Mouse (Mus musculus): ENCODE results near the gene Plac8. TPM values are rescaled to one million over a fixed set of nuclear protein-coding genes. Genes with fewer than 3 reads are reported as not detected.

Plac8 gene
- polyA plus RNA-seq, 1 experiment = 87.4 TPM

- Histone ChIP-seq H3K4me3 (replicated peaks; ENCODE audit: extremely low read depth, low read depth, low read length) (no peak overlapping the region), H3K4me1 (ENCODE audit: control insufficient read depth, insufficient read depth, low read length) (peaks cover 2% of the 10 kb centered on the region; the same call in 1 of the 2 replicates)
- 81% methylated on average over 3 of the region's 3 CpGs for WGBS
- no peak for DNase-seq
- TF ChIP-seq POLR2A (IDR thresholded peaks at IDR 0.05; ENCODE audit: borderline replicate concordance, extremely low read depth, low read depth, low read length) = no peak
- TF ChIP-seq CTCF (IDR thresholded peaks at IDR 0.05; ENCODE audit: insufficient read depth, low read length) = no peak
Observed at GRCm38 (mm10) chr5:100568802-100569201, 3.2 kb downstream of the Plac8 start.

GRCm38 (mm10) chr5:100568177-100568576 lies 3.9 kb downstream of the Plac8 start:
- TF ChIP-seq POLR2A (IDR thresholded peaks at IDR 0.05; ENCODE audit: borderline replicate concordance, extremely low read depth, low read depth, low read length) = no peak
- no peak for TF ChIP-seq CTCF (IDR thresholded peaks at IDR 0.05; ENCODE audit: insufficient read depth, low read length)
- WGBS = 32% methylated on average over 8 of the region's 8 CpGs
- Histone ChIP-seq H3K4me1 (ENCODE audit: control insufficient read depth, insufficient read depth, low read length) (peaks cover 2% of the 10 kb centered on the region; the same call in 1 of the 2 replicates), H3K4me3 (replicated peaks; ENCODE audit: extremely low read depth, low read depth, low read length) (no peak overlapping the region)
- no peak for DNase-seq

GRCm38 (mm10) chr5:100567258-100568032 lies 4.6 kb downstream of the Plac8 start:
- no peak for DNase-seq
- H3K4me1 ChIP-seq (ENCODE audit: control insufficient read depth, insufficient read depth, low read length) = peaks cover 2% of the 10 kb centered on the region; the same call in 1 of the 2 replicates
- TF ChIP-seq POLR2A (IDR thresholded peaks at IDR 0.05; ENCODE audit: borderline replicate concordance, extremely low read depth, low read depth, low read length) = no peak
- TF ChIP-seq CTCF (IDR thresholded peaks at IDR 0.05; ENCODE audit: insufficient read depth, low read length) = no peak
- WGBS = 25% methylated on average over 13 of the region's 13 CpGs
- H3K4me3 ChIP-seq (replicated peaks; ENCODE audit: extremely low read depth, low read depth, low read length) = no peak overlapping the region

- TF ChIP-seq CTCF (IDR thresholded peaks at IDR 0.05; ENCODE audit: insufficient read depth, low read length) (no peak), POLR2A (IDR thresholded peaks at IDR 0.05; ENCODE audit: borderline replicate concordance, extremely low read depth, low read depth, low read length) (no peak)
- WGBS = 39% methylated on average over 2 of the region's 2 CpGs
- DNase-seq = no peak
- Histone ChIP-seq H3K4me1 (ENCODE audit: control insufficient read depth, insufficient read depth, low read length) (peaks cover 2% of the 10 kb centered on the region; the same call in 1 of the 2 replicates), H3K4me3 (replicated peaks; ENCODE audit: extremely low read depth, low read depth, low read length) (no peak overlapping the region)
Observed at GRCm38 (mm10) chr5:100566798-100567197, 5.2 kb downstream of the Plac8 start.

- Histone ChIP-seq H3K4me1 (ENCODE audit: control insufficient read depth, insufficient read depth, low read length) (peaks cover 2% of the 10 kb centered on the region; the same call in 1 of the 2 replicates), H3K4me3 (replicated peaks; ENCODE audit: extremely low read depth, low read depth, low read length) (no peak overlapping the region)
- DNase-seq = no peak
- 80% methylated on average over 9 of the region's 9 CpGs for WGBS
- TF ChIP-seq CTCF (IDR thresholded peaks at IDR 0.05; ENCODE audit: insufficient read depth, low read length) (no peak), POLR2A (IDR thresholded peaks at IDR 0.05; ENCODE audit: borderline replicate concordance, extremely low read depth, low read depth, low read length) (no peak)
Observed at GRCm38 (mm10) chr5:100562702-100563101, 9.3 kb downstream of the Plac8 start.

- Histone ChIP-seq H3K4me1 (ENCODE audit: control insufficient read depth, insufficient read depth, low read length) (no peaks in the 10 kb centered on the region; the same call in 1 of the 2 replicates), H3K4me3 (replicated peaks; ENCODE audit: extremely low read depth, low read depth, low read length) (no peak overlapping the region)
- TF ChIP-seq POLR2A (IDR thresholded peaks at IDR 0.05; ENCODE audit: borderline replicate concordance, extremely low read depth, low read depth, low read length) (no peak), CTCF (IDR thresholded peaks at IDR 0.05; ENCODE audit: insufficient read depth, low read length) (no peak)
- 88% methylated on average over 7 of the region's 7 CpGs for whole genome bisulfite sequencing
- no peak for DNase-seq
Observed at GRCm38 (mm10) chr5:100559357-100559756, 12.7 kb downstream of the Plac8 start.

GRCm38 (mm10) chr5:100558783-100559182 lies 13.3 kb downstream of the Plac8 start:
- DNase-seq = no peak
- WGBS = 74% methylated on average over 3 of the region's 3 CpGs
- TF ChIP-seq POLR2A (IDR thresholded peaks at IDR 0.05; ENCODE audit: borderline replicate concordance, extremely low read depth, low read depth, low read length) (no peak), CTCF (IDR thresholded peaks at IDR 0.05; ENCODE audit: insufficient read depth, low read length) (no peak)
- Histone ChIP-seq H3K4me3 (replicated peaks; ENCODE audit: extremely low read depth, low read depth, low read length) (no peak overlapping the region), H3K4me1 (ENCODE audit: control insufficient read depth, insufficient read depth, low read length) (no peaks in the 10 kb centered on the region; the same call in 1 of the 2 replicates)

- DNase-seq = no peak
- TF ChIP-seq CTCF (IDR thresholded peaks at IDR 0.05; ENCODE audit: insufficient read depth, low read length) = no peak
- no peak for TF ChIP-seq POLR2A (IDR thresholded peaks at IDR 0.05; ENCODE audit: borderline replicate concordance, extremely low read depth, low read depth, low read length)
- Histone ChIP-seq H3K4me3 (replicated peaks; ENCODE audit: extremely low read depth, low read depth, low read length) (no peak overlapping the region), H3K4me1 (ENCODE audit: control insufficient read depth, insufficient read depth, low read length) (no peaks in the 10 kb centered on the region; the same call in 1 of the 2 replicates)
- 59% methylated on average over 9 of the region's 9 CpGs for WGBS
Observed at GRCm38 (mm10) chr5:100557537-100557936, 14.5 kb downstream of the Plac8 start.

GRCm38 (mm10) chr5:100557019-100557418 lies 15.0 kb downstream of the Plac8 start:
- TF ChIP-seq POLR2A (IDR thresholded peaks at IDR 0.05; ENCODE audit: borderline replicate concordance, extremely low read depth, low read depth, low read length) = no peak
- no peak for TF ChIP-seq CTCF (IDR thresholded peaks at IDR 0.05; ENCODE audit: insufficient read depth, low read length)
- Histone ChIP-seq H3K4me1 (ENCODE audit: control insufficient read depth, insufficient read depth, low read length) (no peaks in the 10 kb centered on the region; the same call in 1 of the 2 replicates), H3K4me3 (replicated peaks; ENCODE audit: extremely low read depth, low read depth, low read length) (no peak overlapping the region)
- 77% methylated on average over 14 of the region's 14 CpGs for WGBS
- DNase-seq = no peak

- DNase-seq = no peak
- WGBS = 50% methylated on average over 8 of the region's 8 CpGs
- no peak for TF ChIP-seq POLR2A (IDR thresholded peaks at IDR 0.05; ENCODE audit: borderline replicate concordance, extremely low read depth, low read depth, low read length)
- TF ChIP-seq CTCF (IDR thresholded peaks at IDR 0.05; ENCODE audit: insufficient read depth, low read length) = no peak
- H3K4me1 ChIP-seq (ENCODE audit: control insufficient read depth, insufficient read depth, low read length) = no peaks in the 10 kb centered on the region
- no peak overlapping the region for H3K4me3 ChIP-seq (replicated peaks; ENCODE audit: extremely low read depth, low read depth, low read length)
Observed at GRCm38 (mm10) chr5:100553426-100553825, 18.6 kb downstream of the Plac8 start.

Measured in lung, adult 2 months (tissue).